Mouse (Mus musculus): ENCODE data around the gene Dbi.

DNA sequence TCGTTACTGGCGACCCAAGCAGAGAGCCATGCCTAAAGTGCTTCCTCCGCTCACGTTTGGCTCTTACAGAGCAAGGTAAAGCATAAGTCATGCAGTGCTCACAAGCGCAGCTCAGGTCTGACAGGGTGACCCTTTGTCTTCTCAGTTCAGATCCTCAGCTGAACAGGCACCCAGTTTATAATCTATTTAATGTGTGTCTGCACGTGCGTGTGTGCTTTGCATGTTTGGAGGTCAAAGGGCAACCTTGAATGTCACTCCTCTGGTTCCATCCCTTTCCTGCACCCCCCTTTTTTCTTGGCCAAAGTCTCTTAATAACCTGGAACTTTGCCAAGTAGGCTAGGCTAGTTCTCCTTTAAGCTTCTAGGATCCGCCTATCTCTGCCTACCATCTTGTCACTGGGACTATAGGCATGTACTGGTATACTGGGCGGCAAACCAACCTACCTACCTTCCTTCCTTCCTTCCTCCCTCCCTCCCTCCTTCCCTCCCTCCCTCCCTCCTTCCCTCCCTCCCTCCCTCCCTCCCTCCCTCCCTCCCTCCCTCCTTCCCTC is 19.3 kb upstream of the Dbi start:
- no peak for TF ChIP-seq POLR2A (IDR thresholded peaks at IDR 0.05; ENCODE audit: borderline replicate concordance, insufficient read depth, low read length)
- no peak for TF ChIP-seq CTCF (IDR thresholded peaks at IDR 0.05; ENCODE audit: borderline replicate concordance, insufficient read depth, low read depth, low read length)
